Mouse (Mus musculus) urinary bladder, postnatal 0 days (tissue): ENCODE results near the gene Rbm11. TPM values are rescaled to one million over a fixed set of nuclear protein-coding genes. Genes with fewer than 3 reads are reported as not detected.

Experiments
- polyA plus RNA-seq: library from polyadenylated mRNA; unstranded; fragments of >200 nt; fragmentation: Nextera tagmentation; extraction: Ambion mirVana; gene quantifications from 2 replicates; pipeline ENCODE4 v1.2.1, GENCODE M21; 2015

Gene Rbm11
- 0.49 and 0.53 TPM in 2 replicates for polyA plus RNA-seq

DNA sequence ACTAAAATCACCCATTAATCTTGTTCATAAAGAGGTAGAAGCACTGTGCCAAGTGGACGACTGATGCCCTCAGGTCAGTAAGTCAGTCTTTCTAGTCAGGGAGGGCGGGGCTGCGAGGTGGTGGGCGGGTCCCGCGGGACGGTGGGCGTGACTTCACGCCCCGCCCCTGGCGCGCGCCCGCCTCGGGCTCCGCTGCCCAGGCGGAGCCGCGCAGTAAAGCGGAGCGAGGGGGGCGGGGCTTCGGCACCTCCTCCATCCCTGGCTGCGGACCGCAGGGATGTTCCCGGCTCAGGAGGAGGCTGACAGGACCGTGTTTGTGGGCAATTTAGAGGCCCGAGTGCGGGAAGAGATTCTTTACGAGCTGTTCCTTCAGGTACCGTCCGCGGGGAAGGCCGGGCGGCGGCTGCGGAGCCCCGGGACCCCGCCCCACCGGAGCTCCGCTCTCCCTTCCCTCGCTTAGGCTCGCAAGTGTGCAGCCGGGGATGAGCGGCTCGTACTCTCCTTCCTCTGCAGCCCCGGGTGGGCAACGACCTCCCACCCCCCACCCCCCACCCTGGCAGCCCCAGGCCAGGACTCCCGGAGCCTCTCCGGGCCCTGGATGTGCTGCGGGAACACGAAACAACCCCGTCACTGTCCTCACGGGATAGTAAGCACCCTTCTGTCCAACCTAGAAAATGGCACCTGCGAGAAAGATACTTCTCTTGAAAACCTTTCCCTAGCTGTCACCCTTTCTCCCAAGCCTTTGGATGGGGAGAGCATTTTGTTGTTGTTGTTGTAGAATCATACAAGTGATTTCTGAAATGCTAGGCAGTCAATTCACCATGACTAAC, at the start of gene Rbm11:
Rbm11 (plus strand) TSS at position 174 of the 830 bp plus-strand sequence.

GRCm38 (mm10) chr16:75585961-75586360, 6.7 kb upstream of the Rbm11 start, which contains the start of gene Lipi:
Gene Lipi, minus strand, starts transcription at chr16:75586061.

Other genes starting within 250 kb of the Rbm11 start
- not detected in 2 replicates for gene Lipi, start 6.8 kb upstream of the Rbm11 start, polyA plus RNA-seq
- gene Hspa13, start 174.3 kb downstream of the Rbm11 start, polyA plus RNA-seq: 15.7 and 16.7 TPM in 2 replicates